Mouse (Mus musculus) layer of hippocampus, adult 18-20 months (tissue): ENCODE measurements around the gene Sppl2a. TPM values are rescaled to one million over a fixed set of nuclear protein-coding genes. Genes with fewer than 3 reads are reported as not detected.
"Not testable (repeated sequence)": the region's sequence is repeated elsewhere in the genome, so short reads cannot be mapped to it uniquely, and the experiment has no call there.

Experiments
- DNase-seq, 2 experiments: peaks; one replicate each; pipeline ENCODE4 v3.0.0; 2022; ENCODE audit warnings: low spot score in 2 of 2
- long read RNA-seq: library from polyadenylated mRNA; stranded (forward); transcript quantifications from one replicate; pipeline ENCODE4 v2.0.0, GENCODE M21; 2021
- total RNA-seq, 2 experiments: library from RNA; stranded (reverse); gene quantifications; 2 replicates each; pipeline ENCODE4 v1.2.3; 2021

Sppl2a gene
- 10 to 100 TPM; 24.9 to 27.3 TPM for total RNA-seq
- long read RNA-seq, full-length matches to known transcripts = 7 of 8 reads
- long read RNA-seq, partial matches to known transcripts = 0 of 8 reads
- long read RNA-seq, other reads (novel, unspliced or antisense) = 1 of 8 reads

DNA sequence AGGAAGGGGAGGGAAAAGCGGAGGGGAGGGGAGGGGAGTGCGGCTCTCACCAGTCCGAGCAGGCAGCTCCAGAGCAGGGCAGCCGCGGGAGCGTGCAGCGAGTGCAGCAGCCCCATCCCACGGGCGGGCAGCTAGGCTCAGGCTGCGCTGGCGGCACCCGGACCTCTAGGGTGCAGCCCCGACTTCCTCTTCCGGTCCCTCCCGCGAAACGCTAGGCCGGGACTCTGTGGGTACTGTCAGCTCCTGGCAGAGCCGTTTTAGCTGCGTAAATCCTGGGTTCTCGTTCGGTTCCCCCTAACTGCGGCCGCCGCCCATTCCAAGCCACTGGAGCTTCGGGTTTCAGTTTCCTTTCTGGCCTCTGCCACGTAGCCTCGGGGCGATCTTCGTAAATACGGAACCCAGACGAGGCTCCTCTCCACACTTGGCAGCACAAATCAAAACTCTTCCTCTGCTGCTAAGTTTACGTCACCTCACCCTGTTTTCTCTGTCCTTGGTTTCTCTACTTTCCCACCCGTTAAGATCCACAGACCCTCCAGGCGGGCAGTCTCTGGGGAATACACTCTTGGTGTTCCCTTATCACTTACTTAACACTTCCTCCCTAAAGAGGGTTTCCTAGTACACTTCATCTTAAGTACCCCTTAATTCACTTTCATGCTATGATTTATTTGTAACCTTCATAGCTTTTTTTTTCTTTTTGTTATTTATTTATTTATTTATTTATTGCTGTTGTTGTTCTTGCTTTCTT is at the start of gene Sppl2a:
Gene Sppl2a, minus strand, starts transcription at position 339 of the 745 bp plus-strand sequence.
- DNase-seq = peak; percentile 86 to 89

DNA sequence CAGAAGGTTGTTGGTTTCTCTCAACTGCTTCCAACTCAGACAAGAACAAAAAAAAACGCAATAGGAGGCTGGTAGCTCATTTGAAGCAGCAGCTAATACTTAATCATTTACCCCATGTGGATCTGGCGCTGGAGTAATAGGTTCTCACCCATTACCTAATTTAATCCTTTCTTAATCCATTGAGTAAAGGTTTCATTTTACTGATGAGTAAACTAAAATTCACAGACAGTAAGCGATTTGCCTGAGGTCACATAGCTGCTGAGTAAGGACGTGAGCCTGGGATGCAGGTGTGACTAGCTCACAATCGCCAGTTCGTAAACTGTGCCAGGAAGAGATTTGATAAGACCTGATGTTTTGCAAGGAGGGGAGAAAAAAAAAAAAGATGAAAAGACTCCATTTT is 44.4 kb upstream of the Sppl2a start:
- no peak for DNase-seq

- DNase-seq = no peak
Observed at GRCm38 (mm10) chr2:126961696-126962095, 28.7 kb upstream of the Sppl2a start.

GRCm38 (mm10) chr2:126955671-126956070 is 22.6 kb upstream of the Sppl2a start:
- no peak for DNase-seq

- no peak for DNase-seq
Observed at GRCm38 (mm10) chr2:126951085-126951484, 18.1 kb upstream of the Sppl2a start.

DNA sequence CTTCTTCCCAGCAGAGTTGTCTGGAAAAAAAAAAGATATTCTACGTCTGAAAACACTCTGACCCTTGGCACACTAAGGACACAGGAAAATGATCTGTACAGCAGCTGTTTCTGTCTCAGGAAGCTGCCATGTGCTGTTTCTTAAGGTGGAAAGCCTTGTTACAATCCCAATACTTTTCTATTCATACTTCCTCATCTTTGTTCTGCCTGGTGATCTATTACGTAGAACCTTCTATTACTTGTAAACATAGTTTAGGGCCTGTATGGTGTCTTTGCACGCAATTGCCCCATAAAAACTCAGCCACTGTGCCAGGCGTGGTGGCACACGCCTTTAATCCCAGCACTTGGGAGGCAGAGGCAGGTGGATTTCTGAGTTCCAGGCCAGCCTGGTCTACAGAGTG is 17.4 kb upstream of the Sppl2a start:
- no peak for DNase-seq

GRCm38 (mm10) chr2:126949856-126950255 is 16.8 kb upstream of the Sppl2a start:
- DNase-seq = no peak

DNA sequence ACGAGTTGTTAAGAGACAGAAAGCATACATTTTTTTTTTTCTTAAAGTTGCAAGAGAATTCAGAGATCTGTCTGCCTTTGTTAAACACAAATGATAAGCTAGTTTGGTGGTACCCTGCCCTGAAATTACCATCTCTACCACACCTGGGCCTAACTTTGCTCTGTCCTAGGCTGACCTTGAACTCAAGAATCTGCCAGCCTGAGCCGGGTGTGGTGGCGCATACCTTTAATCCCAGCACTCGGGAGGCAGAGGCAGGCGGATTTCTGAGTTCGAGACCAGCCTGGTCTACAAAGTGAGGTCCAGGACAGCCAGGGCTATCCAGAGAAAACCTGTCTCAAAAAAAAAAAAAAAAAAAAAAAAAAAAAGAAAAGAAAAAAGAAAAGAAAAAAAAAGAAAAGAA is 16.3 kb upstream of the Sppl2a start:
- DNase-seq = not testable (repeated sequence)

DNA sequence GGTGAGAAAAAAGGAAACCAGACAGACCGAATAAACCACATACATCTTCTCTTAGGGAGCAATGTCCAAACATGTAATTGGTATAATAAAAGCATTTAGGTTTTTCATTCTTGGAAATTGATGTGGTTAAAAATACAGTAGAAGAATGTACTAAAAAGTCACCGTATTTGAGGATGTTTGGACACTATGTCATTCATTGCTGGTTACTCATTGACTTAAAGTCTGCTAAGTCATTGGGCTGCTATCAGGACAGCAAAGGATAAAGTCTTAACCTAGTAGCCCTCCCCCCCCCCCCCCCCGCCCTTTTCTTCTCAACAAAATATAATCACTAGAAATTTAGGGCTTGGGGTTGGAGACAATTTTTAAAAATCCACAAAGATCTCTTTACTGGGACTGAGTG is 15.2 kb upstream of the Sppl2a start:
- DNase-seq = no peak

DNA sequence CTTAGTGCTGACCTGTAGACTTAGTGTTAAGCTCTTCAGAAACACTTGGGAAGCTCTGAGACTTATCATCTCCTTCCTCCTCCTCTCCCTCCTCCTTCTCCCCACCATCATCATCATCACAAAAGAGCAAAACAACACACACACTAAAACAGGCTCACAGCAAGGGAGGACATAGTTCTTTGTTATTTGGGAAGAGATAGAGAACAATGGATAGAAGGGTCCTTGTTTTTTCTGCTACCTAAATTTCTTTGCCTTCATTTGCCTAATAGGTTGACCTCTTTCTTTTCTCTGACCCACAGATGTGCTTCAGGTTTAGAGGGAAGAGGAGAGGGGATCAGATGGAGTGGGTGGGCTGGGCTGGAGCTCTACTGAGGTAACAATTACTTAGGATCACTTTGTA is 14.6 kb upstream of the Sppl2a start:
- no peak for DNase-seq

- DNase-seq = no peak
Observed at GRCm38 (mm10) chr2:126943211-126943610, 10.2 kb upstream of the Sppl2a start.

DNA sequence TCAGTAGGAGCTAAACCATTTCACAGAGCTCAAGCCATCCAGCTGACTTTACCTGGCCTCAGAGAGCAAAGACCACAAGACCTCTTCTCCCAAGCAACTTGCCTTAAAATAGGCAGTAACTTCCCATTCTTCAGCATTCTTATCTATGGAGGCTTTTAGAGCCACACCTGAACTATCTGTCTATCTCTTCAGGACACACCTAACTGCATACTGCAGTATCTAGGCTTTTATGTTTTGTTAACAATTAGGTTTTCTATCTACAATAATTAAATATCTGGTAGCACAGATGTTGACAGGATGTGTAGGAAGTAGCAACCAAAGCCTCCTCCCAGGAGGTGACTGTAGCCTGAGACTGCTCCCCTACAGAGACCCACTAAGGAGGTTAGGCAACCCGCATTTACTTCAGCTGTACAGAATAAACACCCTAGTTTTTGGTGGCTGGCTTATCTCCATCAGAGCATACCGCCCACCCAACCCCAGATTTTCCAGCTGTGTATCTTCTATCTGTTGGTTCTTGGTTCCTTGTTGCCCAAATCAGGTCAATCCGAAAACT is 7.4 kb upstream of the Sppl2a start:
- DNase-seq = no peak

DNA sequence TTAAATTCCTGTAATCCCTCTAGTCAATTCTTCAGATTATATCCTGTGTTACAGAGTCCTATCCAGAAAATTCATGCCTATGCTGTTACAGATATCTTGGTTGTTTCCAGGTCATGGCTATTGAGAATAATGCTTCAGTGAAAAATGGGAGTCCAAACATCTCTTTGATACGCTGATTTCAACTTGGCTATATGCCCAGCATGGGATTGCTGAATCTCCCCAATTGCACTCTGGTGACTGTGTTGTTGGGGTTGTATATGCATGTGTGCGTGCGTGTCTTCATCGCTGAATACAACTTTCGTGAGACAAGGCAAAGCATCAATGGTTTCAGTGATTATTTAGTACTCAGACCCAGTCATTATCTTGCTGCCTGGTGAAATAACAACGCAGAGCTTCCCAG is 5.0 kb upstream of the Sppl2a start:
- no peak for DNase-seq

GRCm38 (mm10) chr2:126933921-126934320 is 886 bp upstream of the Sppl2a start:
- no peak for DNase-seq

GRCm38 (mm10) chr2:126932261-126932896 is 656 bp downstream of the Sppl2a start:
- no peak for DNase-seq

DNA sequence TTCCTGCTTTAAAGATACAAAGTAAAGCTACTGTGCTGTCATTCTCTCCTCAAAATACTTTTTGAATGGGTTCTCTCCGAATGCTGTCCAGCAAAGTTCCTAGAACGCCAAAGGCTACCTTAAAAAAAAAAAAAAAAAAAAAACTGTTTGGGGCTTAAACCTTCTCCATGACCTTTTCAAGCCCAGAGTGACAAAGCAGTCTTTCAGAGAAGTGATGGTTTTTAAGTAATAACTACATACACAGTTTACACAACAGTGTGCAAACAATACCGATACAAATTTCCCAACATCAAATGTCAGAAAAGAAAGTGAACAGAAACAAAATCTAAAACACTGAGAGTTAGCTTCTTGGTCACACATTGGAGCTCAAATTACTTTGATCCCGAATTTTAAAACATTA is 1.3 kb downstream of the Sppl2a start:
- DNase-seq = no peak

DNA sequence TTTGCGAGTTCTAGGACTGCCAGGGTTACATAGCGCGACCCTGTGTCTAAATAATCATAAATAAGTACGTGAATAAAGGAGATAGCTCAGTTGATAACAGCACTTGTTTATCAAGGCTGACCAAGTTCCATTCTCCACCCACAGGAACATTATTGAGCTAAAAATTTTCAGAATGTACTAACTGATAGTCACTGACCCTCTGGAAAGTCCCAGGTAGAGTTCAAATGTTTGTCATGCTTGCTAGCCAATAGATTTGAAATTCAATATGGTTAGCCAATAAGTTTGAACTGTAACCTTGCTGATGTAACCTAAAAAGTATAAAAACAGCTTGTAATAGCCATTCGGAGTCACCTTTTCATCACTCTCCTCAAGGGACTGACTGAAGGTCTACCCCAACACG is 4.4 kb downstream of the Sppl2a start:
- no peak for DNase-seq

DNA sequence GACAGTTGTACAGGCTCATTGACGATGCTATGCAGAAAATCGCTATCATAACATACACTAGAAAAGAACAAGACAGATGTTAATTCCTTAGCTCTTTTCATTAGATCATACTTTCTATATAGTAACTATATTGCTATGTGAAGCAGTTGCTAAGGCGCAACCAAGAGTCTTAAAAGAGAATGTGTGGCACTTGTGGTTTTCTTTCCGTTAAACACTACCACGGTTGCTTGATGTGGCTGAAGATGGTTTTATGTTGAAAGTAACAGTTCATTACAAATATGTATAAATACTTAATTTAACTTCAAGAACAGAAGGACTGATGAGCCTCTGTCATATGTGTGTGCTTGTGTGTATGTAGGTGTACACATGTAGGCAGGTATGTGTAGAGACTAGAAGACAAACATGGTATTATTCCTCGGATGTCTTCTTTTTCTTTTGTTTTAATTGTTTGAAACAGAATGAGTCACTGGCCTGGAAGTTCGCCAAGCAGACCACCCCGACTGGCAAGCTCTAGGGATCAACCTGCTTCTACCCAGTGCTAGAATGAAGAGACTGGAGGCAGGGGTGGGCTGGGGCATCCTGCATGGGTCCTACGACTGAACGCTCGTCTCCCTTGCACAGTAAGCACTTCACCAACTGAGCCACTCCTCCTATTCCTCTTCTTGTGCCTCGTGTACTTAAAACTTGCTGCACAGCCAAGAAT is 12.5 kb downstream of the Sppl2a start:
- no peak for DNase-seq

GRCm38 (mm10) chr2:126916236-126916635 is 16.8 kb downstream of the Sppl2a start:
- DNase-seq = no peak

DNA sequence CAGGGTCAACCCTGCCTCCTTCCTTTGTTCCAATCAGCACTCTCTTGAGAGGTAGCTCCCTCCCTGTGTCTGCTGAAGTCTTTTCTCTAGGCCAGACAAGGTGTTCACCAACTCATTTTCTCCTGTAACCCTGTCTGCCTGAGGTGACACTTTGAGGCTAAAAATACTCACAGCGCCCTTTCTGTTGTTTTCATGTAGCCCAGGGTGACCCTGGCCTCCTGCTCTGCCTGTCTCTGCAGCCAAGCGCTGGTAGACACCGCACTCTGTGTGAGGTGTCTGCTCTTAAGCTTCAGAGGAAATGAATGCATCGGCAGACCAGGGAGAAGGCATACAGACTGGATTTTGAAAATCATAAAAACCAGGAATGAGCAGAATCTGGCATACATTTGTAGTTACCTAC is 18.9 kb downstream of the Sppl2a start:
- DNase-seq = no peak

- DNase-seq = no peak
Observed at GRCm38 (mm10) chr2:126904162-126904561, 28.9 kb downstream of the Sppl2a start.

DNA sequence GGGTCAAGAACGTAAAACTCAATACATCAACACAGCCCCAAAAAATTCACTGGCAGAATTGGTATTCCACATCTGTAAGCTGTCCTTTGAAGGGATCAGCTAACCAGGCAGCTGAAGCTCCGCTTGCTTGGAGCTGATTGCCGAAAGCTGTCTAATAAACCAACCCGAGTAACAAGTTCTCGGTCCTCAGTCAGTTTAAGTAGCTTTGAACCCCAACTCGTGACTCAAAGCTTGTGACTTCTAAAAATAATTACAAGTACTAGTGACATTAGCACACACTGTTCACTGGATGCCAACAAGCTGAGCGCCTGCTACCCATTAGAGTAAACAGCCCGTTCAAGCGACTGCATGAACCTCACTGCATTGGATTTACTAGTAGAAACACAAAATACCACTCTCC is 35.5 kb downstream of the Sppl2a start:
- DNase-seq = no peak
